Mouse (Mus musculus) small intestine, adult 2 months (tissue): ENCODE measurements around the gene Pdxk.

Experiments used
- CTCF ChIP-seq: fragments of 200-500 bp; IDR thresholded peaks from 2 replicates; pipeline ENCODE4 v1.5.1; 2012; ENCODE audit warnings: low read depth, mild to moderate bottlenecking, control low read depth, inconsistent platforms, low read length, moderate library complexity, mixed read lengths; ENCODE audit not compliant: insufficient replicate concordance, insufficient read length; ENCODE audit errors: extremely low read depth
- POLR2A ChIP-seq: fragments of 200-500 bp; IDR thresholded peaks from 2 replicates; pipeline ENCODE4 v1.6.1; 2012; ENCODE audit warnings: low read depth, mild to moderate bottlenecking, control low read depth, inconsistent platforms, low read length, moderate library complexity

GRCm38 (mm10) chr10:78418791-78419190, 46.0 kb downstream of the Pdxk start:
- no peak for TF ChIP-seq CTCF
- no peak for TF ChIP-seq POLR2A
